Mouse (Mus musculus) gastrocnemius, postnatal 10 days (tissue): Measurements from ENCODE around the gene Sumo2. TPM values are rescaled to one million over a fixed set of nuclear protein-coding genes. Genes with fewer than 3 reads are reported as not detected.
"Not testable (repeated sequence)": the region's sequence is repeated elsewhere in the genome, so short reads cannot be mapped to it uniquely, and the experiment has no call there.

Experiments
- DNase-seq: peaks from one replicate; pipeline ENCODE4 v3.0.0; 2021; ENCODE audit warnings: mixed read lengths
- long read RNA-seq, 2 experiments: library from polyadenylated mRNA; stranded (forward); transcript quantifications; one replicate each; pipeline ENCODE4 v2.0.0; 2021
- total RNA-seq, 2 experiments: library from RNA; stranded (reverse); gene quantifications; 2 replicates each; pipeline ENCODE4 v1.2.3; 2021

The Sumo2 gene
- total RNA-seq, result 100 to 1,000 TPM; 182 to 195 TPM
- long read RNA-seq, experiment 1, transcript Sumo2-207 (4 exons, 1,051 nt), result major isoform, 105 of 114 reads
- long read RNA-seq, experiment 1, partial matches to known transcripts, result 4 of 114 reads
- long read RNA-seq, experiment 1, other reads (novel, unspliced or antisense), result 1 of 114 reads
- long read RNA-seq, experiment 2, transcript Sumo2-207 (4 exons, 1,051 nt), result major isoform, 80 of 83 reads
- long read RNA-seq, experiment 2, partial matches to known transcripts, result 1 of 83 reads
- long read RNA-seq, experiment 2, other reads (novel, unspliced or antisense), result 0 of 83 reads

- DNase-seq, result peak; percentile 99
These were observed at the start of gene Sumo2 for GRCm38 (mm10) chr11:115536038-115536681. Sumo2 (minus strand) TSS chr11:115536276.

- no peak for DNase-seq
These were observed 49.6 kb upstream of the Sumo2 start for GRCm38 (mm10) chr11:115585573-115586100.

- no peak for DNase-seq
These were observed 48.4 kb upstream of the Sumo2 start for GRCm38 (mm10) chr11:115584376-115585073.

GRCm38 (mm10) chr11:115582913-115583606 is 47.0 kb upstream of the Sumo2 start:
- no peak for DNase-seq

- DNase-seq, result no peak
These were observed 43.0 kb upstream of the Sumo2 start for GRCm38 (mm10) chr11:115579080-115579479.

- no peak for DNase-seq
These were observed 28.9 kb upstream of the Sumo2 start for GRCm38 (mm10) chr11:115564961-115565360.

- peak; percentile 99 for DNase-seq
These were observed 28.2 kb upstream of the Sumo2 start, which contains the start of gene Nup85 for GRCm38 (mm10) chr11:115564064-115564809. Nup85 (plus strand) TSS chr11:115564434.

- DNase-seq, result no peak
These were observed 27.3 kb upstream of the Sumo2 start for GRCm38 (mm10) chr11:115563406-115563805.

- no peak for DNase-seq
These were observed 19.6 kb upstream of the Sumo2 start for GRCm38 (mm10) chr11:115555717-115556116.

- DNase-seq, result no peak
These were observed 16.7 kb upstream of the Sumo2 start for GRCm38 (mm10) chr11:115552783-115553182.

- DNase-seq, result no peak
These were observed 7.5 kb upstream of the Sumo2 start for GRCm38 (mm10) chr11:115543571-115543970.

- DNase-seq, result no peak
These were observed 2.0 kb upstream of the Sumo2 start for GRCm38 (mm10) chr11:115538045-115538444.

- no peak for DNase-seq
These were observed 936 bp upstream of the Sumo2 start for GRCm38 (mm10) chr11:115536856-115537568.

- peak; percentile 72 for DNase-seq
These were observed 557 bp downstream of the Sumo2 start for GRCm38 (mm10) chr11:115535401-115536037.

GRCm38 (mm10) chr11:115534759-115535371 is 1.2 kb downstream of the Sumo2 start:
- DNase-seq, result no peak

GRCm38 (mm10) chr11:115526446-115526845 is 9.6 kb downstream of the Sumo2 start:
- not testable (repeated sequence) for DNase-seq

- DNase-seq, result no peak
These were observed 13.4 kb downstream of the Sumo2 start for GRCm38 (mm10) chr11:115522703-115523102.

- DNase-seq, result no peak
These were observed 13.8 kb downstream of the Sumo2 start for GRCm38 (mm10) chr11:115522238-115522637.

- no peak for DNase-seq
These were observed 15.0 kb downstream of the Sumo2 start for GRCm38 (mm10) chr11:115521080-115521479.

- no peak for DNase-seq
These were observed 15.9 kb downstream of the Sumo2 start for GRCm38 (mm10) chr11:115520218-115520617.
